Mouse (Mus musculus) megakaryocyte progenitor cell, adult 5-6 weeks (primary cell): Measurements from ENCODE around the gene Nfatc2. TPM values are rescaled to one million over a fixed set of nuclear protein-coding genes. Genes with fewer than 3 reads are reported as not detected.

Experiments used
- ATAC-seq: replicated peaks from 2 replicates; pipeline ENCODE4 v1.8.0; 2016; ENCODE audit warnings: mild to moderate bottlenecking, moderate TSS enrichment, inconsistent platforms; ENCODE audit not compliant: poor library complexity
- total RNA-seq, 2 experiments: library from RNA; stranded (forward) in 1 of 2; stranded (reverse) in 1 of 2; fragments of 157-497, 149-512 nt in 1 of 2; fragments of 200-1000 nt in 1 of 2; gene quantifications; 2 replicates each; pipeline versions ENCODE4 v1.2.3 to v1.2.4; 2015 to 2017

Gene Nfatc2
- total RNA-seq, 2 experiments from 2014 or later = 0.17 to 1.7 TPM

- ATAC-seq = peak; percentile 34
These were observed 100.7 kb downstream of the Nfatc2 start for GRCm38 (mm10) chr2:168500750-168501149.

- no peak for ATAC-seq
These were observed 101.2 kb downstream of the Nfatc2 start for GRCm38 (mm10) chr2:168500244-168500643.

DNA sequence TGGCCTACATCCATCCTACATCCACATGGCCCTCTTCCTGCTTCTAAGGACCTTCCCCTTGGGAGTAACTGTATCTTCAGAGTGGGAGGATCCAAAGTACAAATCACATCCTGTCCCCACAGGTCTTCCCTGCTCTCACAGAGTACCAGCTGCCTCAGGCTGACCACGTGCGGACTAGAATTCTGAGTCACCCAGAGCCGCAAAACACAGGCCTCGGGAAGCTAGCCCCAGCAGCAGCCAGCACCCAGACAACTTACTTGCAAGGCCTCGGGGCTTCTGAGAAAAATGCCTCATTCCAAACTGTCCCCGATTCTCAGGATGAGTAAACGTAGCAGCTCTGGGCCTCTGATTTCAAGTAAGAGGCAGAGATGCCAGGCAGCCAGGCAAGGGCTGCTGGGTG lies 109.7 kb downstream of the Nfatc2 start:
- ATAC-seq = no peak

- ATAC-seq = peak; percentile 71
These were observed 111.5 kb downstream of the Nfatc2 start for GRCm38 (mm10) chr2:168489953-168490352.

DNA sequence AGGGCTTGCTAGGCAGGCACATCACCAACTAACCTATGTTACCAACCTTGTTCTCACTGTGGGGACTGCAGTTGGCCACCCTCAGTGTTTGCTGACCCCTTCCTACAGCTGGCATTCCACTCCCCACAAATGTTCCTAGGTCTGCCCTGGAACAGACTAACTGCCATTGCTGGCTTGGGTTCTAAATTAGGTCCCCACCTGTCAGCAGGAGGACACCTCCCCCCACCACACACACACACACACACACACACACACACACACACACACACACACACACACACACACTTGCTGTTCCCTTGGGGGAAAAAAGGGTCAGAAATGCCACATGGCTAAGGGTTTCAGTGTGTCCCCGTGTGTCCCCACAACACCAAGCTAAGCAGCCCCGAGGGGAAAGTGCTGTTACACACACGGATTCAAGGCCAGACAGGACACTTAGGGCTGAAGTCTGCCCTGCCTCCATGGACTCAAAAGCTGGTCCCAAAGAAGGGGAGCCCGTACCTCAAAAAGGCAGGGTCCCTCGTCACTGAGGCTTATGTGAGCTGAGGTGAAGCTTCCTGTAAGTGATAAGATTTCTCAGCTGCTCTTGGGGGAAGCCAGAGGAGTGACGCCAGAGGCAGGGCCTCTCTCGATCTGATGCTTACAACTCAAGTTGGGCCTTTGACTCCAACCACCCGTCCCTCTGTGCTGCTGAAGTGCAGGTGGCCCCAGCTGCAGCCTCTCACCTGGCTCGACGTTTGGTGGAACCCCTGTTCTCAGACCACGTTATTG lies 113.1 kb downstream of the Nfatc2 start:
- ATAC-seq = no peak

GRCm38 (mm10) chr2:168481121-168481520 lies 120.3 kb downstream of the Nfatc2 start:
- ATAC-seq = no peak

- ATAC-seq = no peak
These were observed 120.8 kb downstream of the Nfatc2 start for GRCm38 (mm10) chr2:168480692-168481091.

- no peak for ATAC-seq
These were observed 121.5 kb downstream of the Nfatc2 start for GRCm38 (mm10) chr2:168479930-168480329.

DNA sequence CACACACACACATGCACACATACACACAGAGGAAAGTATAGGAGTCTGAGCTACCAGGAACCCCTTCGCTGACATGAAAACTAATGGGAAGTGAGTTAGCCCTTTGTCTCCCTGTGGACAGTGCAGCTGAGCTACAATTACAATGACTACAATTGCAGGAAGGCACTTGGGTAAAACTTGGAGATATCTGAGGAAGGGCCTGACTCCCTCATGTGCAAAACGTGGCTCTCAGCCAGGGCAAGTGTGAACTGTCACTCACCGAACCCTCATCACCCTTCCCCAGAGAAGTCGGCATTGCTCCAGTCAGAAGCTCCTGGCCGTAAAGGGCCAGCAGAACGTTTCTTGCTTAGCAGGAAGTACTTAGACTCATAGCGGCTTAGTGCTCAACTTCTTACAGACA lies 123.0 kb downstream of the Nfatc2 start:
- ATAC-seq = no peak; the same call in 1 of the 2 replicates

GRCm38 (mm10) chr2:168473496-168473895 lies 128.0 kb downstream of the Nfatc2 start:
- peak; percentile 10; the same call in 1 of the 2 replicates for ATAC-seq

DNA sequence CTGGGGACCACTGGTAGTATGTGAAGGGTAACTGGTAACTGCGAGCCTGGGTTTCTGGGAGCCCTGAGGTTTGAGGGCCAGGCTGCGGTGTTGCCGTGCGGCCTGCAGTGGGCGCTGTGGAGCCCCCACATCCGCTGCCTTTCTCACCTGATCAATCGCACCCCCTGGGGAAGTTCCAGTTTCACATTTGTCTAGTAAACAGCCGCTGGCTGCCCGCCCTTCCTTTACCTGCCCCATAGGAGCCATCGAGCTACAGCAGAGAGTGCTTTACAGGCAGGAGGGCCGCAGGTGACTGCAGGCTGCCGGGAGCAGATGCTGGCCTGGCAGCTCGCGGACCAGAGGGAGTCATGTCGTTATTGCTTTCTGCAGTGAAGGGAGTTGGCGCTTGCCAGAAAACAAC lies 128.6 kb downstream of the Nfatc2 start:
- peak; percentile 90 for ATAC-seq

GRCm38 (mm10) chr2:168469032-168469431 lies 132.4 kb downstream of the Nfatc2 start:
- ATAC-seq = peak; percentile 60

DNA sequence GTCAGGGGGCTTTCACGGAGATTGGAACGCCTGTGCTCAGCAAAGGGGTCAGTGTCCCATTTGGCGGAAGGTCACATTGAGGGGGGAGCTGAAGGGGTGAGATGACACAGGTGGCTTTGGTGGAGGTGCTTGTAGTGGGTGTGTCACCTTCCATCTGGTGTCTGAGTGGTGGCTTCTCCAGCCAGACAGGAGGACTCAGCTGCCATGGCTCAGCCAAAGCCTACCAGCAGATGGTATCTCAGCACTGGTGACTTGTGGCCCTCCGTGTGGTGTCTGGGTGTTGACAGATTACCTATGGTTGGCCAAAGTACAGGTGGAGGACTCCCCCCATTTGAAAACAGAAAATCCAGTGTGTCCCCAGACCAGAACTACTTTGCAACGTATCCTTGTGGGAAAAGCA lies 134.3 kb downstream of the Nfatc2 start:
- ATAC-seq = no peak

GRCm38 (mm10) chr2:168466066-168466465 lies 135.4 kb downstream of the Nfatc2 start:
- ATAC-seq = no peak

- no peak for ATAC-seq
These were observed 135.8 kb downstream of the Nfatc2 start for GRCm38 (mm10) chr2:168465646-168466045.

GRCm38 (mm10) chr2:168461865-168462264 lies 139.6 kb downstream of the Nfatc2 start:
- ATAC-seq = no peak

DNA sequence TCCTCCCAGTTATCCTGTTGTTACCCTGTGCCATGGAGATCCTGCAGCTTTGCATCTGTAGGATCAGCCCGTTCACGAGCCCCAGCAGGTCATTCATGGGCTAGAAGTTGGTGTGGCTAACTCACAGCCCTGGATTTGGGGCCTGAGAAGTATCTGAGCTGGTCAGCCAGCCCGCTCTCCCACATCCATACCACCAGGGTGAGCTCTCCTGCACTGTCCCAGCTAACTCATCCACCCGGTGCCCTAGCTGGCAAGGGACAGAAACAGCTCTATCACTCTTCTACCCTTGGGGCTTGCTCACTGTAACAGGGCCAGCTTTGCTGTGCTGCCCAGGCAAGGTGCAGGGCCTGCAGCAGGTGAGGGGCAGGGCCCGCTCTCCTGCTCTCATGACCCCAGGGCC lies 141.8 kb downstream of the Nfatc2 start:
- ATAC-seq = peak; percentile 71

DNA sequence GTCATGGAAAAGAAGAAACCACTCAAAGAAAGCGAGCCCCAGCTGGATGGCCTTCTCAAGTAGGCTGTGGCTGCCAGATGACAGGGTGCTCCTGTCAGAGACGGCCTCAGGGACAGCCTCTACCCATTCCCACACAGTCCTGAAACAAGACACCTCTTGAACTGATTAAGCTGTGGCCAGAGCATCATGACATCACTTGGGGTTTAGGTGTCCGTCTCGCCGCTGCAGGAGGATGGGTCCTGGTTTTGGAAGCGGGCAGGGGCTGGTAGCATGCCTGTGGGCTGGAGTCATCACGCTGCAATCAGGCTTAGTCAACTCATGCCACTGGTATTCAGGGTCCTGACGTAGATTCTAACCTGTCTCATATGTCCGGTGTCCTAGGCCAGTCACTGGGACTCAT lies 142.9 kb downstream of the Nfatc2 start:
- ATAC-seq = no peak

GRCm38 (mm10) chr2:168451714-168452708 lies 149.4 kb downstream of the Nfatc2 start:
- peak; percentile 85 for ATAC-seq

- ATAC-seq = peak; percentile 63
These were observed 150.5 kb downstream of the Nfatc2 start for GRCm38 (mm10) chr2:168450977-168451376.

GRCm38 (mm10) chr2:168448054-168448453 lies 153.4 kb downstream of the Nfatc2 start:
- ATAC-seq = no peak

DNA sequence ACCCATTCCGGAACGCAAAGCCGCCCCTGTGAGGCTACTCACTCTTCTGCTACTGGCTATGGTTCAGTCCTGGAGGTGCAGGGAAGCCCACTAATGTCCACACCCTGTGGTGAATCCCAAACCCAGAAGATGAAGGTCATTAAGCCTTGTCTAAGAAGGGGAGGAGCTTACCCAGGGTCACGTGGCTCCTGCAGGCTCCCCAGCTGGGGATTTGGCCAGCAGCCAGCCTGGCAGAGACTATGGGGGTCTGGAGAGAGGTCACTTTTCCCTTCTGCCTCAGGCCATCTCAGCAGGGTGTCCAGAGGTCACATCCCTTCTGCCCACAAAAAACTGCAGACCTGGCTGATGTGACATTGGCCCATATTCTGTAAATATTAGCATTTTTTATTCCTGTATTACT lies 153.9 kb downstream of the Nfatc2 start:
- no peak for ATAC-seq
